Mouse (Mus musculus) frontal cortex, postnatal 14 days (tissue): ENCODE data around the gene Zswim9.

ENCODE experiments used
- DNase-seq, 2 experiments: peaks; one replicate each; pipeline ENCODE4 v3.0.0; 2022; ENCODE audit warnings: low spot score in 2 of 2

The Zswim9 gene

DNA sequence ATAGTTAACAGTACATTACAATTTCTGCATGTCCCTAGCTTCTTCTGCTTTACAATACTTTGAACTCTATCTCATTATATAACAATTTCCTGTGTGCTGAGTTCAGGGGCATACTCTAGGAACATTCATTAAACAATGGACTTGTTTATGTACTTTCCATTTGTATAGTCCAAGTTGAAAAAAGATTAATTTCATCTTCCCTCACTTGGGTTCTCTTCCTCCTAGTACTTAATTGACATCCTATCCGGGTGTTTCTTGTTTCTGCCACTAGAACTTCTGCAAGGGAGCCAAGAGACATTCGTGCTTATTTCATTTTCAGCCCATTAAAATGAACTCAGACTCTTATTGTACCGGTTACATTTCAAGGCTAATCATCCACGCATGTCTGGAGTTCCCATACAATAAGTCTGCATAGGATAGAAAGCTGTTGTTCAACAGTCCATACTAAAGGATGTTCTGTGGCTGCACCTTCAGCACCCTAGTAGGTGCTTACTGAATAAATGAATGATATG, 9.7 kb downstream of the Zswim9 start:
- DNase-seq, result no peak

DNA sequence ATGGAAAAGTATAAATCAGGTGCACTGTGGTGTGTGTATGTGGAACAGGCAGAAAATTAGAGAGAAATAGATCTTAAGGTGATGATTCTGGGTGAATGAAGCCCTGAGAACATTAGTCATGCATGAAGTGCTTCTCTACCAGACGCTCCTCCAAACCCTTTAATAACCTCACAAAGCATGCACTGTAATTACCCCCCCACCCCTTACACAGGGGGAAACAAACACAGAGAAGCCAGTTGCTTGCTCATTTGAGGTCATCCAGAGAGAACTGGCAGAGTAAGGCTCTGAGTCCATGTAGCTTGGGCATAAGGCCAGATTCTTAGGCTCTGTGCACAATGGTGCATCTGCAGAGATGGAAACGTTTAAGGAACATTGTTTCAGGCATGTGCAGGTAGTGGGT, 14.1 kb downstream of the Zswim9 start:
- no peak for DNase-seq

DNA sequence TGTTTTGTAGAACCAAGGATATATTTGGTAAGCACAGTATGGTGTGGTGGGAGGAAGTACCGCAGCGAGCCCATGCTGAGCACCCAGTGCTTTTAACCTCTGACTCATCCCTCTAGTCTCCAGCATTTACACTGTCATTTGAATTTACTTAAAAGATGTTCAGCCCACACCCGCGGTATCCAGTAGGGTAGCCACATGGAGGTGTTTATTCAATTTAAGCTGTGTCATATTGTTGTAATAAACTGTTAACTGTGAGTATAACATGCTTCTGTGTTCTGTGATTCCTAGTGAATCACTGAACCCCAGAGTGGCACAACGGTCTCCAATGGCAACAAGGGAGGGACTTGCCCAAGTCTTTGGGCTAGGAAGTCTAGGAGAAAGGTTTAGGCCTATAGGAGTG, 14.7 kb downstream of the Zswim9 start:
- no peak for DNase-seq

DNA sequence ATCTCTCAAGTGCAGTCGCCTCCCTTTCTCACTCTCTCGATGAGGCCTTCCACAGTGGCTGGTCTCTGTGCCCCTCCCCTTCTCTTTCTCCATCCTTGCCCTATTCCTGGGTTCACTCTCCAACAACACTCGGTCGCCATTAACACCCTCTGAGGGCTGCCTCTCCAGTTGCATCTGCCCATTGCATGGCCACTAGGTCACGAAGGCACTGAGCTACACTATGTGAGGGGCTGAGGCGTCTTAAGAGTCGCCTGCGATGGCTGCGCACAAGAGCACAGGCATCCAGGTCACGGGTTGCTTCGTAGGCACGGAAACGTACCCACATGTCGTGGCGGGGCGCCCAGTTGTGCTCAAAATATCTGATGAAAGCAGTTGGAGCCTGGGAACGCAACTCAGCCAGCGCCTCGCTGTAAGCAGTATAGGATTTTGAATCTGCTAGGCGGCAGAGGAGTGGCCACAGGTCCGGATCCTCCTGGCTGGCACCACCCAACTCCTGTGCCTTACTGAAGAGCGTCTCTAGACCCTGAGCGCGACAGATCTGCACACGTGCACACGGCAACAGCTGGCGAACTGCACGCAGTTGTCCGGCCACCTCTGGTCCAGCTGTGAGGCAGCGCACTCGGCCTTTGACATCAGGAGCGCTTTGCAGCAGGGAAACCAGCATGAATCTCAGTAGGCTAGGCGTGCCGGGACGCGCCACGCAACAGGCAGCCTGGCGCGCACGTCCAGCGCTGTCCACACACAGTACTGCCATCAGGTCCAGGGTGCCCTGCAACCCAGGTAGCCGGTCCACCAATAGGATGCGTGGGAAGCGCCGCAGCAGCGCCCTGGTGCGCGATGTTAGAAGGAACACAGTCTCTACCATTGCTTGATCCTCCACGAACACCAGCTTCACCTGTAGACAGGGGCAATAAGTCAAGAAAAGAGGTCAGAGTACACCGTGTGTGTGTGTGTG, 17.5 kb downstream of the Zswim9 start:
- no peak for DNase-seq

DNA sequence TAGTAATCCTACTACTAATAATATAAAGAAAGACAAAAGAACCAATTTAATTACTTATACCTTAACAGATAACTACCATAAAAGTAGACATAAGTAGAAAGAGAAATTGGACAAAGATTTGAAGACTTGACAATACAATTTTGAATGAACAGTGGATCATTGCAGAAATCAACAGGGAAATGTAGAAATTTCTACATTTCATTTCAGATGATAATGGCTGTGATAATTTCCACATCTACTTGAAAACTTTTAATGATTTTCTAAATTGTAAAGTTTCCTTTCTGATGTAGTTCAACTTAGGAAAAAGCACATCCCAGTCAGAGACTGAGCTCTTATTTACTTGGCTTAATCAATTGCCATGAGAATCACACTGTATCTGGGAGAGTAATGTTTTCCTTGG, 65.8 kb downstream of the Zswim9 start, which contains the start of gene Vmn1r89:
Vmn1r89 (plus strand) TSS at position 301 of the 400 bp plus-strand sequence.
- DNase-seq, result no peak
